In the genomic region with DNA sequence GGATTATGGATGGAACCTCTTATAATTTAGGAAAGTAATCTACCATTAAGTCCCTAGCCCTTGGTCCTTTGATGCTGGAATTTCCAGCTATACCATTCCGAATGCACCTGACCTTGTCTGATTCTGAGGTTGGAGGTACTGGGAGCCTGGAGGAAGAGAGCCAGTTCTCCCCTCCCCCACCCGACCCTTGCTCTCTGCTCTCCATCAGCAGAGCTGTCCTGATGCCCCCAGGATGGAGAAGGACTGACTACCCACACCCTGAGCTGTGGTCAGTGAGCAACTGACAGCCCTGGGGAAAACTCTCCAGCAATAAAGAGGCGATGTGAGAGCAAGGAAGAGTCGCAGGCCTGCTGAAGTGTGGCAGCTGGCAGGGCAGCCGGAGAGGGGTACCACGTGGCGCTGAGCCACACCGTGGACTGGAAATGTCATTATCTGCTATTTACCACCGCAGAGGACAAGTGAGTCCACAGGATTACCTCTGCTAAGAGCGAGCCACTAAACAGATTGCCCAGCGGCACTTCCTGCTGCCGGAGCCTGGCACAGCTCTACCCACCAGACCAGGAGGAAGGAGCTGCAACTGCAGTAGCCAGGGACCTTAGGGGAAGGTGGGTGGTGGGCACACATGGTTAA, we compare ENCODE assay signal across 16 mouse cellular contexts. TPM values are rescaled to one million over a fixed set of nuclear protein-coding genes. Genes with fewer than 3 reads are reported as not detected.
DNase-seq lines count a peak whose midpoint lies in the region; ATAC-seq lines count a peak whose summit lies in the region.
"Had no signal": no experiment of that assay in that cellular context is flagged by ENCODE, and none has a peak within 500 bp of the region (broad histone marks: within the 10 kb centered on the region; RNA-seq: fewer than 3 reads in every experiment).

No protein-coding gene starts in this region.

- ATAC-seq in hindbrain, embryonic 16.5 days: peak; percentile 56
- ATAC-seq: liver, postnatal 0 days had no signal

- DNase-seq in cerebellum, postnatal 10 days: peak; percentile 85 to 86
- DNase-seq in cerebellum, adult 18-20 months: no peak
- peak; percentile 63 for DNase-seq in kidney, postnatal 10 days
- no peak for DNase-seq in kidney, adult 9 months
- peak; percentile 28 for DNase-seq in brain, adult 2 months (ENCODE audit: low read depth, low spot score)
- no peak for DNase-seq in thymus, postnatal 4 days
- DNase-seq in spleen, postnatal 14 days (ENCODE audit: low spot score in 2 of 2): no peak
- DNase-seq: B cell, adult 2 months; cerebellum, adult 9-10 months; heart, adult 11 months; heart, postnatal 10 days; liver, postnatal 0 days; lung, postnatal 36 days had no signal

- H3K27me3 ChIP-seq in hindbrain, embryonic 16.5 days (replicated peaks; ENCODE audit: control insufficient read depth, insufficient read depth, low read length): no peaks in the 10 kb centered on the region
- H3K27me3 ChIP-seq: embryonic facial prominence, embryonic 12.5 days; limb, embryonic 13.5 days had no signal

- peaks cover 15% of the 10 kb centered on the region for H3K4me1 ChIP-seq in hindbrain, embryonic 16.5 days (ENCODE audit: control insufficient read depth, insufficient read depth, low read depth, low read length)
- H3K4me1 ChIP-seq: embryonic facial prominence, embryonic 12.5 days; limb, embryonic 13.5 days had no signal

- no peak overlapping the region for H3K4me3 ChIP-seq in hindbrain, embryonic 16.5 days (ENCODE audit: low read length)
- H3K4me3 ChIP-seq: embryonic facial prominence, embryonic 12.5 days; limb, embryonic 13.5 days had no signal

- 44% methylated on average over 12 of the region's 12 CpGs for WGBS in hindbrain, embryonic 16.5 days

- no peak overlapping the region for H3K9ac ChIP-seq in hindbrain, embryonic 16.5 days (ENCODE audit: low read depth, low read length)
- H3K9ac ChIP-seq: embryonic facial prominence, embryonic 12.5 days; limb, embryonic 13.5 days; liver, postnatal 0 days had no signal

- H3K4me2 ChIP-seq in hindbrain, embryonic 16.5 days (ENCODE audit: low read length): no peak overlapping the region
- H3K4me2 ChIP-seq: embryonic facial prominence, embryonic 12.5 days; limb, embryonic 13.5 days had no signal

- H3K27ac ChIP-seq in hindbrain, embryonic 16.5 days (ENCODE audit: low read depth, low read length): no peak overlapping the region
- H3K27ac ChIP-seq: embryonic facial prominence, embryonic 12.5 days; limb, embryonic 13.5 days had no signal

- H3K36me3 ChIP-seq in hindbrain, embryonic 16.5 days (ENCODE audit: control insufficient read depth, insufficient read depth, low read length): no peaks in the 10 kb centered on the region
- H3K36me3 ChIP-seq: embryonic facial prominence, embryonic 12.5 days; limb, embryonic 13.5 days had no signal

- H3K9me3 ChIP-seq in hindbrain, embryonic 16.5 days (ENCODE audit: control insufficient read depth, low read length): no peaks in the 10 kb centered on the region
- H3K9me3 ChIP-seq: embryonic facial prominence, embryonic 12.5 days; limb, embryonic 13.5 days had no signal

RNA-seq across cellular contexts. Expression of a gene that starts 43.3 kb away (rescaled TPM):
- 3.1 and 3.4 TPM in 2 replicates for polyA plus RNA-seq in hindbrain, embryonic 16.5 days (2015; fragmentation: Nextera tagmentation; extraction: Ambion mirVana)

Comparison
In these comparisons a context has a peak if more than half of its experiments do, and no peak if none do; other contexts are left out.
1. DNase-seq: peak in cerebellum, postnatal 10 days (2 of 2), kidney, postnatal 10 days (single experiment) and brain, adult 2 months (single experiment); none in cerebellum, adult 18-20 months (0 of 2), kidney, adult 9 months (single experiment), thymus, postnatal 4 days (single experiment) and spleen, postnatal 14 days (0 of 2).